Mouse (Mus musculus): Measurements from ENCODE around the gene Fras1. TPM values are rescaled to one million over a fixed set of nuclear protein-coding genes. Genes with fewer than 3 reads are reported as not detected.

The Fras1 gene
- total and polyA plus RNA-seq, 2 experiments from 2014 or later: 4.0 to 43.0 TPM

DNA sequence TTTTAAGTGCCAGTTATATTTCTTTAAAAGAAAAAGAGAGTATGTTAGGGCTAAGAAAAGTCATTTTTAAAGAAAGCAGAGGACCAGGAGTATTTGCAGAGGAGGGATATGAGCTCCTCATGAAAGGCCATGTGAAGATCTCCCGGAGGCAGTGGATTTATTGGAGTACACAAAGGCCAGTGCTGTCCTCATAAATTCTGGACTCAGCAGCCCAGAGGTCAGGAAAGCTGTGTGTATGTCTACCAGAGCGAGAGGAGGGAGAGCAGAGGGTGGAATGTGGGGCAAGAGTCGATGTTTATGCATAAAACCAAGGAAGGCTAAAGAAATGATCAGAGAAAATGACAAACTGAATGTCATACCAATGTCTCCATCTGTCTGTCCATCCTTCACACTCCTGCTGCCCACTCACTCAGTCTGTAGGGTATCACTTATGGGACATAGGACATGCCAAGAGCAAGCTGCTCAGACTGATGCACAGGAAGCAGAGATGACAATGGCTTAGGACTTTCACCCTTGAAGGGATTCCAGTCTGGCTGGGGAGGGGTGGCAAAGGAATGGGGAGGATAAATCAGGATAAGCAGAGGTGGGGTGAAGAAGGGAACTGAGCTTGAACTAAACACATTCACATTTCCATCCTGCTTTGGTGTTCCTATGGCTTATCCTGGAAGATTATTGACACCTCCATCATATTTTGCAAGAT, 235.0 kb downstream of the Fras1 start:
- Histone ChIP-seq H3K9ac (replicated peaks; ENCODE audit: low read depth, low read length) (no peak overlapping the region), H3K27ac (ENCODE audit: low read depth) (no peak overlapping the region), H3K4me3 (ENCODE audit: low read depth, low read length) (no peak overlapping the region), H3K36me3 (replicated peaks; ENCODE audit: control insufficient read depth, insufficient read depth, low read length) (no peaks in the 10 kb centered on the region), H3K4me1 (ENCODE audit: control insufficient read depth, insufficient read depth) (no peaks in the 10 kb centered on the region), H3K4me2 (ENCODE audit: low read depth, low read length) (no peak overlapping the region), H3K27me3 (ENCODE audit: control insufficient read depth, insufficient read depth, low read length) (no peaks in the 10 kb centered on the region), H3K9me3 (replicated peaks; ENCODE audit: control insufficient read depth, low read length) (no peaks in the 10 kb centered on the region)
- TF ChIP-seq CTCF (IDR thresholded peaks at IDR 0.05; ENCODE audit: low read depth) (no peak), EP300 (IDR thresholded peaks at IDR 0.05; ENCODE audit: low read depth) (no peak)
- ATAC-seq (ENCODE audit: insufficient read depth, low read depth): no peak
- WGBS: 79% methylated on average over 3 of the region's 3 CpGs
- DNase-seq (ENCODE audit: low spot score): no peak

DNA sequence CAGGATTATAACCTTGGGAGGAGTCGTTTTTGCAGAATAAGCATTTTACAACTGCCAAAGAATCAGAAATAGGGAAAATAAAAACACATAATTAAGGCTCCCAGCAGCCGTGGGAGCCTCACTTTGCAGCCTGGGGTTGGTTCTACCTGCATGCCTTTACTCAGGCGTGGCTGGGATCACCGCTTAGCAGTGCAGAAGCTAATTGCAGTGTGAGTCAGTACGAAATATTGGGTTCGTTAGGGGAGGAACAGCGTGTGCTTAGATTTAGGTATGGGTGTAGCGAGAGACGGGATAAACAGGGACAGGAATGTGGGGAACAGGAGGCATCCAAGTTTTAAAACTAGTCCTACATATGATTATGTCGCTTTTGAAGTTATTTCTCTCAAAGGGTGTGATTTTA, 238.3 kb downstream of the Fras1 start:
- TF ChIP-seq CTCF (IDR thresholded peaks at IDR 0.05; ENCODE audit: low read depth) (no peak), EP300 (IDR thresholded peaks at IDR 0.05; ENCODE audit: low read depth) (no peak)
- Histone ChIP-seq H3K4me2 (ENCODE audit: low read depth, low read length) (no peak overlapping the region), H3K4me3 (ENCODE audit: low read depth, low read length) (no peak overlapping the region), H3K9me3 (replicated peaks; ENCODE audit: control insufficient read depth, low read length) (no peaks in the 10 kb centered on the region), H3K27me3 (ENCODE audit: control insufficient read depth, insufficient read depth, low read length) (no peaks in the 10 kb centered on the region), H3K9ac (replicated peaks; ENCODE audit: low read depth, low read length) (no peak overlapping the region), H3K36me3 (replicated peaks; ENCODE audit: control insufficient read depth, insufficient read depth, low read length) (no peaks in the 10 kb centered on the region), H3K27ac (ENCODE audit: low read depth) (no peak overlapping the region), H3K4me1 (ENCODE audit: control insufficient read depth, insufficient read depth) (no peaks in the 10 kb centered on the region)
- 83% methylated on average over 10 of the region's 10 CpGs for WGBS
- ATAC-seq (ENCODE audit: insufficient read depth, low read depth) (no peak), DNase-seq (ENCODE audit: low spot score) (no peak)

DNA sequence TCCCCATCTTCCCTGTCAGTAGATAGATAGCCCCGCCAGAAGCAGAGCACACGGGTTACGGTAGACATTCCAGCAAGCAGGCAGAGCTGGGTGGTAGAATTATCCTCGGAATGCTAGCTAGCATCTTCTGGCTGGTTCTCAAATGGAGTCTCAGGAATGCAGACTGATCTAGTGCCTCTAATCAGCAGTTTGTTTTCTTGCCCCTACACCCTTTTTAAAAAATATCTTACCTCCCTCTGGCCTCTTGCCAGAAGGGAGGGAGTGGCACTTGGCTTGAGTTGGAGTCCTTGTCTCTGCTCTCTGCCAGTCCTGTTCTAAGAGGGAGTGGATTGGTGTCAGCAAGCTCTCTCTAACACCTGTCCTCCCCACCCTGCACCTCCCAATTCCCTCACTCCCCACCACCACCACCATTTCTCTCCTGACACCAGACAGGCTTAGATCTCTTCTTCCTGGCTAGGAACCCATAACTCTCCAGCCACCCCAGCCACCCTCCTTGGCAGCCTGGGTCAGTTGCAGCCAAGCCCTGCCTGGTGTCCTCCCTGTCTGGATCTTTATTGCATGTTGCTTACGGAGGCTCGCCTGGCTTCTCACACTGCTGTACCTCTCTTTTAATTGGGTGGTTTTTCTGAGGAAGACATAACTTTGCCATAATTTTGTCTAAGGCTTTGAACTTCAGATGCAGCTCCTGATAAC, 243.3 kb downstream of the Fras1 start:
- TF ChIP-seq CTCF (IDR thresholded peaks at IDR 0.05; ENCODE audit: low read depth): no peak
- no peak for TF ChIP-seq EP300 (IDR thresholded peaks at IDR 0.05; ENCODE audit: low read depth)
- ATAC-seq (ENCODE audit: insufficient read depth, low read depth) (peak; percentile 80), DNase-seq (ENCODE audit: low spot score) (peak; percentile 43)
- Histone ChIP-seq H3K27me3 (ENCODE audit: control insufficient read depth, insufficient read depth, low read length) (no peaks in the 10 kb centered on the region), H3K4me1 (ENCODE audit: control insufficient read depth, insufficient read depth) (peaks cover 19% of the 10 kb centered on the region), H3K36me3 (replicated peaks; ENCODE audit: control insufficient read depth, insufficient read depth, low read length) (no peaks in the 10 kb centered on the region), H3K9ac (replicated peaks; ENCODE audit: low read depth, low read length) (no peak overlapping the region), H3K4me2 (ENCODE audit: low read depth, low read length) (no peak overlapping the region; the same call in 1 of the 2 replicates), H3K4me3 (ENCODE audit: low read depth, low read length) (no peak overlapping the region), H3K9me3 (replicated peaks; ENCODE audit: control insufficient read depth, low read length) (no peaks in the 10 kb centered on the region), H3K27ac (ENCODE audit: low read depth) (peak overlapping the region; percentile 70)
- 13% methylated on average over 6 of the region's 6 CpGs for WGBS

DNA sequence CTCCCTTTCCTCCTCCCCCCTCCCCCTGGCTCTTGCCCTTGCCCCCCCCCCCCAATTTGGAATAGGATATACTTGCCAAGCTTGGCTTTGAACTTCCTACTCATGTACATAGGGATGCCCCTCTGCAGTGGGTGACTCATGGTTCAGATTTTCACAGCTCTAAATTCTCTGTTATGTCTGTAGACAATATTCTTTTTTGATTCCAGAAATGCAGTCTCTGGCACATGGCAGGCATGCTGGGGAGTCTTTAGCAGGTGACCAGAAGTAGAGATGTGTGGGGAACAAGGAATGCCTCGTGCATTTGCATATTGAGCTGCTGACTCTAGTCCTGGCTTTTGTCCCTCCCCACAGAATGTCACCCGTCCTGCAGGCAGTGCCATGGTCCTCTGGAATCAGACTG, 244.3 kb downstream of the Fras1 start:
- TF ChIP-seq CTCF (IDR thresholded peaks at IDR 0.05; ENCODE audit: low read depth): no peak
- no peak for TF ChIP-seq EP300 (IDR thresholded peaks at IDR 0.05; ENCODE audit: low read depth)
- no peak for DNase-seq (ENCODE audit: low spot score)
- H3K4me1 ChIP-seq (ENCODE audit: control insufficient read depth, insufficient read depth): peaks cover 27% of the 10 kb centered on the region
- H3K4me3 ChIP-seq (ENCODE audit: low read depth, low read length): no peak overlapping the region
- no peak overlapping the region for H3K4me2 ChIP-seq (ENCODE audit: low read depth, low read length)
- H3K27ac ChIP-seq (ENCODE audit: low read depth): no peak overlapping the region
- WGBS: 41% methylated on average over 2 of the region's 2 CpGs
- H3K9me3 ChIP-seq (replicated peaks; ENCODE audit: control insufficient read depth, low read length): no peaks in the 10 kb centered on the region
- no peak overlapping the region for H3K9ac ChIP-seq (replicated peaks; ENCODE audit: low read depth, low read length)
- H3K36me3 ChIP-seq (replicated peaks; ENCODE audit: control insufficient read depth, insufficient read depth, low read length): no peaks in the 10 kb centered on the region
- ATAC-seq (ENCODE audit: insufficient read depth, low read depth): no peak
- H3K27me3 ChIP-seq (ENCODE audit: control insufficient read depth, insufficient read depth, low read length): no peaks in the 10 kb centered on the region

DNA sequence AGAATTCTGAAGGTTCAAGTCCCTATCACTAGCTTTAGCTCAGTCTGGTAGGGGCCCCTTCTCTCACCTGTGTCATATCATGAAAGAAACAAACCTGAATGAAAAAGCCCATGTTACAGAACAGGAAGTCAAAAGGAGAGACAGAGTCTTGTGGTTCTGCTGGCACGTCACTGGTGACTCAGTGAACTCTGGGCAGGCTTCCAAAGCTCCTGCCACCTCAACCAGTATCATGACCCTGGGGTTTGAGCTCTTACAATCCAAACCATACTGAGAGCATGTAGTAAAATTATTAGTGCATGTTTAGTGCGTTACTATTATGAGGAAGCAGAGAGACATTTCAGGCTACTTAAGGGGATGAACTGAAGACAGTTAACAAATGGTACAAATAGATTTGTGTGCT, 246.5 kb downstream of the Fras1 start:
- TF ChIP-seq CTCF (IDR thresholded peaks at IDR 0.05; ENCODE audit: low read depth) (no peak), EP300 (IDR thresholded peaks at IDR 0.05; ENCODE audit: low read depth) (no peak)
- 33% methylated on average over 2 of the region's 2 CpGs for WGBS
- peaks cover 27% of the 10 kb centered on the region for H3K4me1 ChIP-seq (ENCODE audit: control insufficient read depth, insufficient read depth)
- H3K36me3 ChIP-seq (replicated peaks; ENCODE audit: control insufficient read depth, insufficient read depth, low read length): no peaks in the 10 kb centered on the region
- H3K27ac ChIP-seq (ENCODE audit: low read depth): no peak overlapping the region
- ATAC-seq (ENCODE audit: insufficient read depth, low read depth): no peak
- no peaks in the 10 kb centered on the region for H3K9me3 ChIP-seq (replicated peaks; ENCODE audit: control insufficient read depth, low read length)
- no peak for DNase-seq (ENCODE audit: low spot score)
- H3K4me2 ChIP-seq (ENCODE audit: low read depth, low read length): no peak overlapping the region
- no peak overlapping the region for H3K4me3 ChIP-seq (ENCODE audit: low read depth, low read length)
- H3K27me3 ChIP-seq (ENCODE audit: control insufficient read depth, insufficient read depth, low read length): no peaks in the 10 kb centered on the region
- H3K9ac ChIP-seq (replicated peaks; ENCODE audit: low read depth, low read length): no peak overlapping the region

Data from heart, postnatal 0 days (tissue).